Mouse (Mus musculus) urinary bladder, postnatal 36 days (tissue): ENCODE data around the gene C1qtnf12.

Experiments used
- DNase-seq, 2 experiments: peaks; one replicate each; pipeline ENCODE4 v3.0.0; 2022; ENCODE audit warnings: low spot score in 2 of 2, mixed read lengths in 1 of 2

The C1qtnf12 gene

GRCm38 (mm10) chr4:155962167-155962971 is at the start of gene C1qtnf12:
Gene C1qtnf12, plus strand, starts transcription at chr4:155962318.
- DNase-seq, result peak; percentile 28 to 38

- DNase-seq, result no peak
These were observed 30.1 kb upstream of the C1qtnf12 start for GRCm38 (mm10) chr4:155932031-155932430.

- DNase-seq, result peak in 1 of 2 experiments; percentile 44
These were observed 19.1 kb upstream of the C1qtnf12 start for GRCm38 (mm10) chr4:155943049-155943452.

- peak; percentile 98 to 99 for DNase-seq
These were observed 18.4 kb upstream of the C1qtnf12 start, which contains the start of gene Ube2j2 for GRCm38 (mm10) chr4:155943534-155944249. Gene Ube2j2, plus strand, starts transcription at chr4:155943831.

- DNase-seq, result no peak
These were observed 17.8 kb upstream of the C1qtnf12 start for GRCm38 (mm10) chr4:155944271-155944670.

- DNase-seq, result no peak
These were observed 15.0 kb upstream of the C1qtnf12 start for GRCm38 (mm10) chr4:155947094-155947493.

- DNase-seq, result no peak
These were observed 6.6 kb upstream of the C1qtnf12 start for GRCm38 (mm10) chr4:155955491-155955890.

GRCm38 (mm10) chr4:155959275-155959674 is 2.8 kb upstream of the C1qtnf12 start:
- DNase-seq, result peak; percentile 53 to 69

- no peak for DNase-seq
These were observed 988 bp downstream of the C1qtnf12 start for GRCm38 (mm10) chr4:155963106-155963505.

- no peak for DNase-seq
These were observed 2.3 kb downstream of the C1qtnf12 start for GRCm38 (mm10) chr4:155964396-155964795.

- no peak for DNase-seq
These were observed 7.0 kb downstream of the C1qtnf12 start for GRCm38 (mm10) chr4:155969043-155969653.

- no peak for DNase-seq
These were observed 8.2 kb downstream of the C1qtnf12 start for GRCm38 (mm10) chr4:155970286-155970685.

- DNase-seq, result no peak
These were observed 10.5 kb downstream of the C1qtnf12 start for GRCm38 (mm10) chr4:155972651-155973050.

- DNase-seq, result no peak
These were observed 11.1 kb downstream of the C1qtnf12 start for GRCm38 (mm10) chr4:155973239-155973638.

- DNase-seq, result no peak
These were observed 19.4 kb downstream of the C1qtnf12 start for GRCm38 (mm10) chr4:155981436-155982082.

- no peak for DNase-seq
These were observed 21.7 kb downstream of the C1qtnf12 start for GRCm38 (mm10) chr4:155983788-155984187.

- peak in 1 of 2 experiments; percentile 24 for DNase-seq
These were observed 29.2 kb downstream of the C1qtnf12 start for GRCm38 (mm10) chr4:155991211-155991907.

- no peak for DNase-seq
These were observed 29.8 kb downstream of the C1qtnf12 start for GRCm38 (mm10) chr4:155991908-155992230.

- DNase-seq, result peak; percentile 77 to 79
These were observed 30.3 kb downstream of the C1qtnf12 start, which contains the start of the genes B3galt6 and Sdf4 for GRCm38 (mm10) chr4:155992241-155992905. Gene B3galt6, minus strand, starts transcription at chr4:155992649. Gene Sdf4, plus strand, starts transcription at chr4:155992872.

- DNase-seq, result peak; percentile 96 to 97
These were observed 30.9 kb downstream of the C1qtnf12 start for GRCm38 (mm10) chr4:155992906-155993547.
